Mouse (Mus musculus) liver, embryonic 13.5 days (tissue): ENCODE results near the gene Lrrc8d. TPM values are rescaled to one million over a fixed set of nuclear protein-coding genes. Genes with fewer than 3 reads are reported as not detected.
"Not testable (repeated sequence)": the region's sequence is repeated elsewhere in the genome, so short reads cannot be mapped to it uniquely, and the experiment has no call there.

Experiments used
- ATAC-seq: fragments of 200-750 bp; cut with Nextera tagmentation; 2 replicates; pipeline ENCODE4 v1.8.0; 2017; ENCODE audit warnings: low read depth, mild to moderate bottlenecking, moderate number of reproducible peaks, moderate library complexity
- DNase-seq: peaks from one replicate; pipeline ENCODE4 v3.0.0; 2022
- H3K27ac ChIP-seq: fragments of 300-500 bp; sonication (generic); 2 replicates; pipeline ENCODE4 v1.5.1; 2015; ENCODE audit warnings: moderate library complexity, mild to moderate bottlenecking, inconsistent platforms
- H3K27me3 ChIP-seq: fragments of 300-500 bp; sonication (generic); 2 replicates; pipeline ENCODE4 v1.6.1; 2015; ENCODE audit warnings: mild to moderate bottlenecking, inconsistent platforms
- H3K36me3 ChIP-seq: fragments of 300-500 bp; sonication (generic); 2 replicates; pipeline ENCODE4 v1.6.1; 2015; ENCODE audit warnings: mild to moderate bottlenecking, inconsistent platforms
- H3K4me1 ChIP-seq: fragments of 300-500 bp; sonication (generic); replicated peaks from 2 replicates; pipeline ENCODE4 v1.6.1; 2015; ENCODE audit warnings: inconsistent platforms
- H3K4me2 ChIP-seq: fragments of 300-500 bp; sonication (generic); 2 replicates; pipeline ENCODE4 v1.6.1; 2015; ENCODE audit warnings: inconsistent platforms, mild to moderate bottlenecking, moderate library complexity
- H3K4me3 ChIP-seq: fragments of 300-500 bp; sonication (generic); replicated peaks from 2 replicates; pipeline ENCODE4 v1.5.1; 2015; ENCODE audit warnings: mild to moderate bottlenecking, inconsistent platforms
- H3K9ac ChIP-seq: fragments of 300-500 bp; sonication (generic); 2 replicates; pipeline ENCODE4 v1.6.1; 2015; ENCODE audit warnings: mild to moderate bottlenecking, inconsistent platforms
- H3K9me3 ChIP-seq: fragments of 300-500 bp; sonication (generic); replicated peaks from 2 replicates; pipeline ENCODE4 v1.6.1; 2016; ENCODE audit warnings: inconsistent platforms
- WGBS: fragments of 180-500 bp; shearing (Covaris S2); methylation state at CpG from one replicate; pipeline ENCODE4 v1.1.7; 2015; ENCODE audit not compliant: insufficient replicate concordance; 5-methylcytosine and 5-hydroxymethylcytosine counted together
- polyA plus RNA-seq: library from polyadenylated mRNA; unstranded; fragments of >200 nt; fragmentation: Nextera tagmentation; extraction: Ambion mirVana; gene quantifications from 2 replicates; pipeline ENCODE4 v1.2.1, GENCODE M21; 2015

Gene Lrrc8d
- polyA plus RNA-seq, 1 experiment from 2014 or later = 9.4 TPM

GRCm38 (mm10) chr5:105672332-105672731 is 27.4 kb upstream of the Lrrc8d start:
- Histone ChIP-seq H3K27ac (no peak overlapping the region), H3K4me3 (no peak overlapping the region), H3K4me2 (no peak overlapping the region), H3K9ac (no peak overlapping the region), H3K36me3 (no peaks in the 10 kb centered on the region), H3K27me3 (no peaks in the 10 kb centered on the region; the same call in 1 of the 2 replicates), H3K9me3 (no peaks in the 10 kb centered on the region), H3K4me1 (no peaks in the 10 kb centered on the region)
- 35% methylated on average over 4 of the region's 4 CpGs for WGBS
- DNase-seq = no peak
- ATAC-seq = no peak

- Histone ChIP-seq H3K9ac (no peak overlapping the region), H3K4me2 (no peak overlapping the region), H3K27ac (no peak overlapping the region), H3K36me3 (no peaks in the 10 kb centered on the region), H3K4me1 (no peaks in the 10 kb centered on the region; the same call in 1 of the 2 replicates), H3K27me3 (no peaks in the 10 kb centered on the region; the same call in 1 of the 2 replicates), H3K9me3 (no peaks in the 10 kb centered on the region), H3K4me3 (no peak overlapping the region)
- no peak for ATAC-seq
- 58% methylated on average over 4 of the region's 4 CpGs for WGBS
- DNase-seq = no peak
These were observed 24.3 kb upstream of the Lrrc8d start for GRCm38 (mm10) chr5:105675511-105675910.

GRCm38 (mm10) chr5:105677071-105677470 is 22.7 kb upstream of the Lrrc8d start:
- Histone ChIP-seq H3K9me3 (no peaks in the 10 kb centered on the region), H3K9ac (no peak overlapping the region), H3K4me1 (no peaks in the 10 kb centered on the region; the same call in 1 of the 2 replicates), H3K27me3 (no peaks in the 10 kb centered on the region), H3K36me3 (no peaks in the 10 kb centered on the region), H3K4me2 (no peak overlapping the region), H3K27ac (no peak overlapping the region), H3K4me3 (no peak overlapping the region)
- ATAC-seq = no peak
- 66% methylated on average over 2 of the region's 2 CpGs for WGBS
- no peak for DNase-seq

- H3K4me2 ChIP-seq = no peak overlapping the region
- ATAC-seq (no peak), DNase-seq (no peak)
- no peak overlapping the region for H3K4me3 ChIP-seq
- H3K36me3 ChIP-seq = no peaks in the 10 kb centered on the region
- H3K4me1 ChIP-seq = no peaks in the 10 kb centered on the region; the same call in 1 of the 2 replicates
- WGBS = 73% methylated on average over 8 of the region's 8 CpGs
- no peak overlapping the region for H3K9ac ChIP-seq
- no peaks in the 10 kb centered on the region for H3K9me3 ChIP-seq
- H3K27me3 ChIP-seq = no peaks in the 10 kb centered on the region
- no peak overlapping the region for H3K27ac ChIP-seq
These were observed 21.5 kb upstream of the Lrrc8d start for GRCm38 (mm10) chr5:105678243-105678642.

- no peak for ATAC-seq
- Histone ChIP-seq H3K9ac (no peak overlapping the region), H3K27me3 (no peaks in the 10 kb centered on the region), H3K4me2 (no peak overlapping the region), H3K4me1 (peaks cover 4% of the 10 kb centered on the region; the same call in 1 of the 2 replicates), H3K9me3 (no peaks in the 10 kb centered on the region), H3K4me3 (no peak overlapping the region), H3K36me3 (no peaks in the 10 kb centered on the region), H3K27ac (no peak overlapping the region)
- DNase-seq = no peak
- 32% methylated on average over 4 of the region's 4 CpGs for WGBS
These were observed 20.5 kb upstream of the Lrrc8d start for GRCm38 (mm10) chr5:105679261-105679660.

GRCm38 (mm10) chr5:105679921-105680843 is 19.6 kb upstream of the Lrrc8d start:
- peaks cover 8% of the 10 kb centered on the region for H3K4me1 ChIP-seq
- no peak for DNase-seq
- 64% methylated on average over 9 of the region's 9 CpGs for WGBS

GRCm38 (mm10) chr5:105682143-105682611 is 17.6 kb upstream of the Lrrc8d start:
- no peaks in the 10 kb centered on the region for H3K36me3 ChIP-seq
- no peaks in the 10 kb centered on the region for H3K27me3 ChIP-seq
- peaks cover 14% of the 10 kb centered on the region for H3K4me1 ChIP-seq
- H3K9ac ChIP-seq = no peak overlapping the region
- DNase-seq (no peak), ATAC-seq (no peak)
- WGBS = 66% methylated on average over 9 of the region's 9 CpGs
- no peak overlapping the region for H3K27ac ChIP-seq
- no peaks in the 10 kb centered on the region for H3K9me3 ChIP-seq
- no peak overlapping the region for H3K4me2 ChIP-seq
- no peak overlapping the region for H3K4me3 ChIP-seq

More at GRCm38 (mm10) chr5:105679921-105680843, 19.6 kb upstream of the Lrrc8d start:
- H3K27me3 ChIP-seq = no peaks in the 10 kb centered on the region
- no peak overlapping the region for H3K9ac ChIP-seq
- no peak for ATAC-seq
- no peaks in the 10 kb centered on the region for H3K36me3 ChIP-seq
- no peak overlapping the region for H3K4me2 ChIP-seq
- H3K9me3 ChIP-seq = no peaks in the 10 kb centered on the region
- no peak overlapping the region for H3K4me3 ChIP-seq
- H3K27ac ChIP-seq = no peak overlapping the region

- no peaks in the 10 kb centered on the region for H3K27me3 ChIP-seq
- no peaks in the 10 kb centered on the region for H3K36me3 ChIP-seq
- no peaks in the 10 kb centered on the region for H3K9me3 ChIP-seq
- H3K4me2 ChIP-seq = no peak overlapping the region
- WGBS = 43% methylated on average over 4 of the region's 4 CpGs
- ATAC-seq (peak; percentile 68), DNase-seq (no peak)
- H3K27ac ChIP-seq = no peak overlapping the region
- peaks cover 18% of the 10 kb centered on the region for H3K4me1 ChIP-seq
- no peak overlapping the region for H3K4me3 ChIP-seq
- no peak overlapping the region for H3K9ac ChIP-seq
These were observed 15.8 kb upstream of the Lrrc8d start for GRCm38 (mm10) chr5:105683912-105684350.

- no peak overlapping the region for H3K4me2 ChIP-seq
- H3K36me3 ChIP-seq = no peaks in the 10 kb centered on the region
- H3K4me3 ChIP-seq = no peak overlapping the region
- DNase-seq (peak; percentile 47), ATAC-seq (peak; percentile 25; the same call in 1 of the 2 replicates)
- H3K27me3 ChIP-seq = no peaks in the 10 kb centered on the region
- no peak overlapping the region for H3K27ac ChIP-seq
- H3K9ac ChIP-seq = no peak overlapping the region
- H3K9me3 ChIP-seq = no peaks in the 10 kb centered on the region
- WGBS = 25% methylated on average over 14 of the region's 14 CpGs
- peaks cover 18% of the 10 kb centered on the region for H3K4me1 ChIP-seq
These were observed 14.7 kb upstream of the Lrrc8d start for GRCm38 (mm10) chr5:105684861-105685600.

- not testable (repeated sequence) for DNase-seq, H3K9ac ChIP-seq, ATAC-seq, H3K27me3 ChIP-seq, H3K27ac ChIP-seq, H3K4me2 ChIP-seq, H3K4me3 ChIP-seq, H3K9me3 ChIP-seq, H3K36me3 ChIP-seq
- WGBS = 54% methylated on average over 7 of the region's 7 CpGs
- peaks cover 19% of the 10 kb centered on the region for H3K4me1 ChIP-seq
These were observed 13.9 kb upstream of the Lrrc8d start for GRCm38 (mm10) chr5:105685780-105686305.
